Mouse (Mus musculus) c-Kit-negative CD71-positive TER-119-positive erythroid progenitor cells, embryonic 14.5 days (primary cell): Measurements from ENCODE around the gene Vsnl1.
A peak's percentile ranks its signal among the peaks of the same experiment; 100 is the strongest.

Experiments used
- DNase-seq: peaks from one replicate; pipeline ENCODE4 v3.0.0-alpha.2; 2013; ENCODE audit warnings: low read depth, low spot score

Gene Vsnl1

DNA sequence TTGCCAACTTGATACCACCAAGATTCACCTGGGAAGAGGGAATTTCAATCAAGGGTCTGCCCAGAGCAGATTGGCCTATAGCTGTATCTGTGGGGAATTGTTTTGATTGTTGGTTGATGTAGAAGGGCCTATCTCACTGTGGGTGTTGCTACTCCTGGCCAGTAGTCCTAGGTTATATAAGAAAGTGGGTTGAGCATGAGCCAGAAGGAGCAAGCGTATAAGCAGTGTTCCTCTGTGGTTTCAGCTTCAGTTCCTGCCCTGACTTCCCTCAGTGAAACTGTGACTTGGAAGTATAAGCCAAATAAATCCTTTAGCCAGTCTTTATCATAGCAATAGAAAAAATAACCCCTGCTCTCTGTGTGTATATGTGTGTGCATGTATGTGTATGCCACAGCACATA is 51.7 kb downstream of the Vsnl1 start:
- no peak for DNase-seq

DNA sequence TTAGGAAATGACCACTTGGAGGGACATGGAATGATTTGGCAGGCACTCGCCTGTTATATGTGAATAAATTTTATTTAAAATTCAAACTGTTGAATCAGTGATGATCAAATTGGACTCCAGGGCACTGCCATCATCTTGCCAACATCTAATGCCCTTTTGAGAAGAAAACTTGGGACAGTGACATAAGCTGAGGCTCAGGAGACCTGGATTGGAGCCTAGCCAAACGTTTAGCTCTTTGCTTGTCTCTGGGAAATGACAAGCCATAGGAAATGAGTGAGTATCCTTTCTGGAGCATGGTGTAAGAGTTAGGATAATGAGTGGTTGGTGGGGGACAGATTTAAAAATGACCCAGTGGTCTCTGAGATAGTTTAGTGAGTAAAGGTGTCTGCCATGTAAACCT is 57.0 kb downstream of the Vsnl1 start:
- DNase-seq: no peak

DNA sequence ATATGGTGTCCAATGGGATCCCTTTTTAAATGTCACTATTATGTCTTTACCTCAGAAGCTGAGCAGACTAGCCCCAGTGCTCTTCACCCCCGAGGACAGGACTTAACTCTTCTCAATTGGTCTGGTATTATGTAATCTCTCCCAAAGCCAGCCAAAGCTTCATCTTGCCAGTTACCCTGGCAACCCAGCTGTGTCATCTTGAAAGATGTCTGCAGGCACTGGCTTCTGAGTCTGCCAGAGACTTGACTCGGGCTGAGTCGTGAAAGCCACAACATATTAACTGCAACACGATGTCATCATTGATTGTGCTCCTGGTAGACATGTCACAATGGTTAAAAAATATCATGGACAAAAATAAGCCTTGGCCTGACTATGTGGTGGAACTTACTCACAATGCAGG is 66.4 kb downstream of the Vsnl1 start:
- DNase-seq: no peak

GRCm38 (mm10) chr12:11367099-11367765 is 69.2 kb downstream of the Vsnl1 start:
- DNase-seq: no peak

- DNase-seq: no peak
Observed at GRCm38 (mm10) chr12:11364870-11365269, 71.5 kb downstream of the Vsnl1 start.

DNA sequence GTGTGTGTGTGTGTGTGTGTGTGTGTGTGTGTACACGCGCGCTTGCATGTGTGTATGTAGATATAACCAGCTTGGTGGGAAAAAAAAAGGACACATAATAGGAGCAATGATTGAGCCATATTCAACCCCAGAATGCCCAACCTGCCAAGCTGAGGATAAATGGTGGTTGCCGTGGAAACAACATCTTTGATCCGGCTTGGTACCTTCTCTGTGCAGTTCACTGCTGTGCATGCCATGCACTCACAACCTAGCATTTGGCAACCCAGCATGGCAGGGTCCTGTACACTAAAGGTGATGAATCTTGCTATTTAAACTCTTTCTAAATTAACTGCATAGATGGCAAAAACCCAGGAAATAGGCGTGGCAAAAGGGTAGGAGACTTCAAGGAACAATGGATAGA is 74.0 kb downstream of the Vsnl1 start:
- no peak for DNase-seq

DNA sequence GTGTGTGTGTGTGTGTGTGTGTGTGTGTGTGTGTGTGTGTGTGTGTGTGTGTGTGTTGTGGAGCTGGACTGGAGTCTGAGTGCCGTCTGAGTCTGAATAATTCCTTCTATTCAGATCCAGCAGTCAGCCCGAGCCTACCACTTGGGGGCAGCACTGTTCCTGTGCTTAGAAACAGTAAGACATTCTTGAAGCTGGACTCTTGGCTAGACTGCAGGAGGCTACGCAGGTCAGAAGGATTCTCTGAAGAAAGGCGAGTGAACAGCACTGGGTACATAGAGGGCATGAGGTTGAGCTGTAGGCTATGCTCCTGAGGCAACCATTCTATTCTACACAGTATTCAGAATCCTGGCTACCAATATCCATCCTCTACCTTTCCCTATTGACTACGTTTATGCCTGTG is 85.5 kb downstream of the Vsnl1 start:
- DNase-seq: no peak

DNA sequence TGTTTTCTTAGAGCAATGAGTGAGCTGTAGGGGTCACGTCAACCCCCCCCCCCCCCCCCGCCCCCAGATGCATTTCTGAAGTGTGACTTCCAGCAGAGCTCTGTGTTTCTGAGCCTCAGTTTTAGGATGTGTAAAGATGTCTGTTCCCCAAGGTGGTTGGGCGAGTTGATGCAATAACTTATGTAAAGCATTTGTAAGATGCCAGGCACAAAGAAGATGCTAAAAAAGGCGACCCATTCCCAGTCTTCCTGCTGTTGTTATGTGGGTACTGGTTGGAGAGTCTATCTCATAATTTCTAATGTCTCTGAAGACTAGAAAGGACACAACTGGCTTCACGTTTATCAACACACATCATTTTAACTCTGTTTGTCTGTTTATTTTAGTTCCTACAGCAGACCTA is 86.5 kb downstream of the Vsnl1 start:
- DNase-seq: no peak

DNA sequence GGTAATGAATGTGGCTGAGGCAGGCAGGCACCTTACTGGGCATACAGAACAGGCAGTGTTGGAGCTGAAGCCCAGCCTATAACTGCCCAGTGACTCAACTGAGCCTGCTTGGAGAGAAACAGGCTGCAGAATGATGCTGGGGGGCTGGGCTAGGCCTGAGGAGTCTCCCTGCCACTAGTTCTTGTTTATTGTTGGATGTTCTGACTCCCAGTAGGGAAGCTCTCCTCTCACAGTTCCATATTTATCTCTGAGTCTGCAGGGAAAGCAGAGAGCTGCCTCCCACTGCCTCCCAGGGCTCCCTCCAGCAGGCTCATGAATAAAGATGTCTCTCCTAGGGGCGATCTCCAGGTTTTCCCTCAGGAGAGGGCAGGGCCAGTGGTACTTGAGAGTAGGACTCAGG is 88.0 kb downstream of the Vsnl1 start:
- DNase-seq: no peak

GRCm38 (mm10) chr12:11345963-11346362 is 90.5 kb downstream of the Vsnl1 start:
- no peak for DNase-seq

DNA sequence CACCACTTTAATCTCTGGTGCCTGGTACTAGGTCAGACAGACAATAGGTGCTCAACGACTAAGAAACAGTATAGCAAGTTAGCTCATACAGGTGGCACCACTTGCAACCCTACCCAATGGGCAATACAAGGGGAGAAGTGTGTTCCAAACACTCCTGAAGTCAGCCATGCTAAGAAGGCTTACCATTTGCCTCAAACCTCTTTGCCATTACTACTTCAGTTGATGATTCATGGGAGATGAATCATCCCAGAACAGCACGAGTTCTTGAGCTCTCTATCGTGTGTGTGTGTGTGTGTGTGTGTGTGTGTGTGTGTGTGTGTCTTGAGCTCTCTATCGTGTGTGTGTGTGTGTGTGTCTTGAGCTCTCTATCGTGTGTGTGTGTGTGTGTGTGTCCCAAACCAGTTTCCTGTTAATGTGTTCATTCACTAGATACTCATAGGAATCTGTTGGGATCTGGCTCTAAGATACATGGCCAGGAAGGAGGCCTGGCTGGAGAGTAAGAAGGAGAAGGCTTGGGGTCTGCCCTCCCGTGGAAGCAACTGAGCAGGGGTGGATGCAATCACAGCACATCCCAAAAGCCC is 94.3 kb downstream of the Vsnl1 start:
- no peak for DNase-seq

DNA sequence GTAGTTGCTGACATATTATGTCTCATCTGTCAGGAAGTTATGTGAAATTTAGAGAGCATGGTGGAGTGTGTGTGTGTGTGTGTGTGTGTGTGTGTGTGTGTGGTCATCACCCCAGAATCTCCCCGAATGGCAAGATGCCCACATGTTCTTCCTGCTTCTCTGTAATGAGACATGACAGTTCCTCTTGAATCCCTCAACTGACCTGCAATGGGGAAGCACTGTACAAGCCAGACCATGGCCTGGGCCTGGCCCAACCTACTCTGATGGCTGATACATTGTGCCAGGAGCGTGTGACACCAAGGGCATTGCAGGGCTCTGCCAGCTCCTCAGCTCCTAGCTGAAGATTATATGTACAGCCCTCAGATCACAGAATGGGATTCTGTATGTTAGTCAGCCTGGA is 98.2 kb downstream of the Vsnl1 start:
- no peak for DNase-seq

- peak; percentile 24 for DNase-seq
Observed at GRCm38 (mm10) chr12:11336845-11337244, 99.6 kb downstream of the Vsnl1 start.

- no peak for DNase-seq
Observed at GRCm38 (mm10) chr12:11326483-11326882, 109.9 kb downstream of the Vsnl1 start.

- DNase-seq: no peak
Observed at GRCm38 (mm10) chr12:11324480-11324879, 111.9 kb downstream of the Vsnl1 start.

- no peak for DNase-seq
Observed at GRCm38 (mm10) chr12:11317671-11318070, 118.7 kb downstream of the Vsnl1 start.

DNA sequence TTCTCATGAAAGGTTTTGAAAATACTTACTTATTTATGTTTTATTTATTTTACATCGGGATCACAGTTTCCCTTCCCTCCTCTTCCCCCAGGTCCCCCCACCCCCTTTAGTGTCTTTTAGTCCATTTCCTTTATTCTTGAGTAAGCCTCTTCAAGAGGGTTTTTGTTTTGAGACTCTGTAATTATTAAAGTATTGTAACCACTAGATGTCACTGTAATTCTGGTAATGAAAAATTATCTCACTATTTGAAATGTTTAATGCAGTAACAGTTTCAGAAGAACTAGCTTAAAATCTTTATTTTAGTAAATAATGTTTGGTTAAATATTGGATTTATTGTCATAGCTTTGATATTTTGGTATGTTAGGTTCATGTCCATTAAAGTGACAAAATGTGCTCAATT is 122.6 kb downstream of the Vsnl1 start:
- DNase-seq: no peak

GRCm38 (mm10) chr12:11311106-11311505 is 125.3 kb downstream of the Vsnl1 start:
- no peak for DNase-seq

GRCm38 (mm10) chr12:11306753-11307645 is 129.4 kb downstream of the Vsnl1 start:
- no peak for DNase-seq

GRCm38 (mm10) chr12:11300858-11301257 is 135.6 kb downstream of the Vsnl1 start:
- no peak for DNase-seq

- no peak for DNase-seq
Observed at GRCm38 (mm10) chr12:11286382-11286781, 150.0 kb downstream of the Vsnl1 start.

DNA sequence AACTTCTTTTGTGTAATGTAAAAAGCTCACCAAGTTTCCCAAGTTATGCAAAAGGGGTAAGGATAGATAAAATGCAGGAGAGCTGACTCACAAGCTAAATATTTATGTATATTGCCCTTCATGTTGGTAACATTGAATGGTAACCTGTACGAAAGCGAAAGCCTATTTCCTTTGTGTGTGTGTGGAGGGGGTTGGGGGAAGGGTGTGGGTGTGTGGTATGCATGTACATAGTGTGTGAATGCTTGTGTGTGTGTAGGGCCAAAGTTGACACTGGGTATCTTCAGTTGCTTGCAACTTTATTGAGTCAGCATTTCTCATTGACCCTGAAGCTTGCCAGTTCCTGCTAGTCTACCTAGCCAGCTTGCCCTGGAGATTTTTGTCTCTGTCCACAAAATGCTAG is 154.8 kb downstream of the Vsnl1 start:
- no peak for DNase-seq

DNA sequence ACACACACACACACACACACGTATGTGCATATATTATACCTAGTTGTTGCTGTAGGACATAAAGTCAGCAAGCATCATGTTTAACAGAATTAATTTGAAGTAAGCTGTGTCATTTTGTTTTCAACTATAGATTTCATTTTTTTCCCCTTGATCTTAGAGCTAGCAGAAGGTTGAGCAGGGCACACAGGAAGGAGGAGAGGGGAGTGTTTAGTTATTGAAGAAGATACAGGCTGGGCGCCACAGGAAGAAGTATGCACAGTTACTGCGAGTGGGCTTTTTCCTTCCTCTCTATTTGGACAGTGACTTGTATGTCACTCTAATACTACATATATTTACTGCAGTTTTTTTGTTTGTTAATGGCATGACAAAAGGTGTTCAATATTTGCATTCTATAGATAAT is 156.5 kb downstream of the Vsnl1 start:
- DNase-seq: no peak
